Mouse (Mus musculus): ENCODE measurements around the gene Serinc5. TPM values are rescaled to one million over a fixed set of nuclear protein-coding genes. Genes with fewer than 3 reads are reported as not detected.

Serinc5 gene
- polyA plus RNA-seq, 1 experiment from 2014 or later, result 26.7 TPM

DNA sequence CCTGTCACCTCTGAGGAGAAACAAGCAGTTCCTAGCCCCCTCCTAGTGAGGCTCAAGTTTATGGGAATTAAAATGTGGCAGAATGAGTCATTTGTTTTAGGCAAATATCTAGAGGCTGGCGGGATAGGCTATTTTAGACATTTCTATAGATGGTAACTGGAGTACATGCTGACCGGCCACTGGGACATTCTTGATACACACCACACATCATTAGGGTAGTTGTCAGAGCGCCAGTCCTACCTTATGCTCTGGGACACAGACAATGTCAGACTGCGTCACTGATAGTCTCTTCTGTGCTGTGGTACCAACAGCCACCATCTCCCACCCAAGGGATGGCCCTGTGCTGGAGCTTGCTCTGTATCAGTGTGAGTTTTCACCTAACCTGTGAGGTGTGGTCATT lies 148.2 kb downstream of the Serinc5 start:
- Histone ChIP-seq H3K4me2 (no peak overlapping the region), H3K4me3 (no peak overlapping the region), H3K9me3 (replicated peaks) (no peaks in the 10 kb centered on the region), H3K36me3 (no peaks in the 10 kb centered on the region), H3K27ac (no peak overlapping the region), H3K4me1 (no peaks in the 10 kb centered on the region), H3K27me3 (replicated peaks) (peaks cover 10% of the 10 kb centered on the region; the same call in 1 of the 2 replicates), H3K9ac (no peak overlapping the region)
- 72% methylated on average over 4 of the region's 4 CpGs for WGBS (ENCODE audit: insufficient replicate concordance)
- ATAC-seq, result no peak

DNA sequence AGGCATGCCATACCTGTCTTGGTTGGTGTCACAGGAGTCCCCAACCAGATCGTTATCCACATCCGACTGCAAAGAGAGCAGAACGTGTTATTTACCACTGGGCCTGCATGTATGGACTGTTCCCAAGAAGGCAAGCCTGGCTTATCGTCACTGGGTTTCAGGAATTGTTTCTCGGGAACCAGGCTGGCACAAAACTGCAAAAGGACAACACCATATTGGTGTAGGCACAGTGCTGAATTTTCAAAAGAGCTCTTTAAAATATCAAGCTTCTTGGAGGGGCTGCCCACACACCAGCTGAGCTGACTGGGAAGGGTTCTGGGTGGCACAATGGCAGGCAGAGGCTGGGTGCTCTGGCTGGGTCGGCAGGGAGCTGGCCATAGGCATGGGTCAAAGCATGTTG lies 149.6 kb downstream of the Serinc5 start:
- Histone ChIP-seq H3K9ac (no peak overlapping the region), H3K27ac (no peak overlapping the region), H3K9me3 (replicated peaks) (no peaks in the 10 kb centered on the region), H3K36me3 (no peaks in the 10 kb centered on the region), H3K27me3 (replicated peaks) (peaks cover 11% of the 10 kb centered on the region; the same call in 1 of the 2 replicates), H3K4me3 (no peak overlapping the region), H3K4me2 (no peak overlapping the region), H3K4me1 (no peaks in the 10 kb centered on the region)
- no peak for ATAC-seq
- 69% methylated on average over 6 of the region's 6 CpGs for WGBS (ENCODE audit: insufficient replicate concordance)

Other genes with a start within 250 kb of the Serinc5 start
- not detected in 2 replicates for gene Ankrd34b, start 185.2 kb upstream of the Serinc5 start, polyA plus RNA-seq (2016; fragmentation: Nextera tagmentation; extraction: Ambion mirVana)
- gene Fam151b, start 127.1 kb upstream of the Serinc5 start, polyA plus RNA-seq (2016; fragmentation: Nextera tagmentation; extraction: Ambion mirVana), result 0.19 TPM in 1 of 2 replicates, not detected in the other
- gene Zfyve16, start 80.2 kb upstream of the Serinc5 start, polyA plus RNA-seq (2016; fragmentation: Nextera tagmentation; extraction: Ambion mirVana), result 3.0 and 3.1 TPM in 2 replicates
- not detected in 2 replicates for gene Spz1, start 34.9 kb upstream of the Serinc5 start, polyA plus RNA-seq (2016; fragmentation: Nextera tagmentation; extraction: Ambion mirVana)
- 0.13 and 0.17 TPM in 2 replicates for gene Thbs4, start 183.7 kb downstream of the Serinc5 start, polyA plus RNA-seq (2016; fragmentation: Nextera tagmentation; extraction: Ambion mirVana)
- 1.1 TPM in 2 replicates for gene Mtx3, start 233.7 kb downstream of the Serinc5 start, polyA plus RNA-seq (2016; fragmentation: Nextera tagmentation; extraction: Ambion mirVana)